ENCODE assay signal across 10 mouse cellular contexts in the genomic region with DNA sequence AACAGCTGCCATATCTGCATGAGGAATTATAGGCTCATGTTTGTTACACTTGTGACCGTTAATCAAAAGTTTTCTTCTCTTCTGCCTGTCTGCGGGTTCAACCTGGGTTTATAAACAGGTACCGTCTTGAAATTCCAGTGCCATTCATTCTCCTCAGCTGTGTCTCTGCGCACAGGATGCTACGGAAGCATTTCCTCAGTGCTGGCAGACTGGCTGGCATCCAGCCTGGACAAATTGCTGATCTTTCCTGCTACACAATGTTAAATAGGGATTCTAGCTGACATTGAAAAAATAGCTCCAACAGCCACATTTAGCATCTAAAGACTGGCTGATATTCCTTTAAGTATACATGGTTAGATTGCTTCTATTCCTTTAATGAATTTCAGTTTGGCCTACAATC.
DNase-seq lines count a peak whose midpoint lies in the region; ATAC-seq and TF ChIP-seq lines count a peak whose summit lies in the region.
"Had no signal": no experiment of that assay in that cellular context is flagged by ENCODE, and none has a peak within 500 bp of the region (broad histone marks: within the 10 kb centered on the region; RNA-seq: fewer than 3 reads in every experiment).

No protein-coding gene starts in this region.

- no peaks in the 10 kb centered on the region for H3K9me3 ChIP-seq in hindbrain, postnatal 0 days (ENCODE audit: low read length)
- H3K9me3 ChIP-seq in hindbrain, embryonic 11.5 days (ENCODE audit: control insufficient read depth, low read length) = no peaks in the 10 kb centered on the region
- H3K9me3 ChIP-seq: limb, embryonic 13.5 days had no signal

- H3K4me3 ChIP-seq in hindbrain, postnatal 0 days (ENCODE audit: low read length) = no peak overlapping the region
- no peak overlapping the region for H3K4me3 ChIP-seq in hindbrain, embryonic 11.5 days (ENCODE audit: low read depth, low read length)
- H3K4me3 ChIP-seq: limb, embryonic 13.5 days had no signal

- no peak overlapping the region for H3K27ac ChIP-seq in hindbrain, postnatal 0 days
- no peak overlapping the region for H3K27ac ChIP-seq in hindbrain, embryonic 11.5 days (ENCODE audit: low read depth, low read length)
- H3K27ac ChIP-seq: limb, embryonic 13.5 days had no signal

- H3K9ac ChIP-seq in hindbrain, postnatal 0 days (replicated peaks; ENCODE audit: low read length) = no peak overlapping the region
- H3K9ac ChIP-seq in hindbrain, embryonic 11.5 days (ENCODE audit: low read depth, low read length) = no peak overlapping the region
- H3K9ac ChIP-seq: limb, embryonic 13.5 days had no signal

- WGBS in hindbrain, postnatal 0 days = 48% methylated on average over 5 of the region's 5 CpGs
- 83% methylated on average over 5 of the region's 5 CpGs for WGBS in hindbrain, embryonic 11.5 days

- TF ChIP-seq CTCF in hindbrain, postnatal 0 days (IDR thresholded peaks at IDR 0.05; ENCODE audit: low read depth) = no peak

- H3K4me2 ChIP-seq in hindbrain, postnatal 0 days (ENCODE audit: low read depth, low read length) = no peak overlapping the region
- H3K4me2 ChIP-seq in hindbrain, embryonic 11.5 days (replicated peaks; ENCODE audit: low read depth, low read length) = no peak overlapping the region
- H3K4me2 ChIP-seq: limb, embryonic 13.5 days had no signal

- DNase-seq in adrenal gland, adult (ENCODE audit: inconsistent age in 2 of 2, low spot score in 1 of 2) = peak; percentile 21 to 30
- DNase-seq in adrenal gland, postnatal 4 days (ENCODE audit: low spot score in 2 of 2) = no peak
- peak; percentile 45 for DNase-seq in hindbrain, postnatal 0 days (ENCODE audit: low spot score)
- DNase-seq in hindbrain, embryonic 11.5 days (ENCODE audit: low spot score) = no peak
- peak; percentile 25 to 40 for DNase-seq in kidney, adult 8-10 months
- peak; percentile 70 for DNase-seq in lung, postnatal 10 days
- no peak for DNase-seq in urinary bladder, adult 18-20 months (ENCODE audit: low spot score in 2 of 2)
- no peak for DNase-seq in thymus, postnatal 25 days
- DNase-seq: heart, postnatal 36 days had no signal

- no peaks in the 10 kb centered on the region for H3K4me1 ChIP-seq in hindbrain, postnatal 0 days (ENCODE audit: insufficient read depth, low read length)
- no peaks in the 10 kb centered on the region for H3K4me1 ChIP-seq in hindbrain, embryonic 11.5 days (replicated peaks; ENCODE audit: control insufficient read depth, insufficient read depth, low read length)
- H3K4me1 ChIP-seq: limb, embryonic 13.5 days had no signal

- no peak for ATAC-seq in hindbrain, postnatal 0 days
- ATAC-seq in hindbrain, embryonic 11.5 days (ENCODE audit: low FRiP score) = no peak

- H3K36me3 ChIP-seq in hindbrain, postnatal 0 days (ENCODE audit: insufficient read depth, low read length) = no peaks in the 10 kb centered on the region
- H3K36me3 ChIP-seq in hindbrain, embryonic 11.5 days (ENCODE audit: control insufficient read depth, insufficient read depth, low read length) = no peaks in the 10 kb centered on the region
- H3K36me3 ChIP-seq: limb, embryonic 13.5 days had no signal

- no peaks in the 10 kb centered on the region for H3K27me3 ChIP-seq in hindbrain, postnatal 0 days (ENCODE audit: insufficient read depth, low read length)
- no peaks in the 10 kb centered on the region for H3K27me3 ChIP-seq in hindbrain, embryonic 11.5 days (ENCODE audit: control insufficient read depth, insufficient read depth, low read length)
- H3K27me3 ChIP-seq: limb, embryonic 13.5 days had no signal

Comparison
In these comparisons a context has a peak if more than half of its experiments do, and no peak if none do; other contexts are left out.
1. DNase-seq: peak in adrenal gland, adult (2 of 2), hindbrain, postnatal 0 days (single experiment), kidney, adult 8-10 months (2 of 2) and lung, postnatal 10 days (single experiment); none in adrenal gland, postnatal 4 days (0 of 2), hindbrain, embryonic 11.5 days (single experiment), urinary bladder, adult 18-20 months (0 of 2) and thymus, postnatal 25 days (single experiment).